Mouse (Mus musculus): ENCODE data around the gene Rab40c.

- TF ChIP-seq CTCF (IDR thresholded peaks at IDR 0.05; ENCODE audit: low read depth, low read length) (no peak), POLR2AphosphoS5 (IDR thresholded peaks at IDR 0.05; ENCODE audit: insufficient replicate concordance, low read depth, low read length) (no peak), TAL1 (conservative IDR thresholded peaks at IDR 0.05; ENCODE audit: low read depth, low read length) (no peak)
Measured at GRCm38 (mm10) chr17:25922120-25922519, 2.6 kb upstream of the Rab40c start.

Data from G1E (cell line).